Mouse (Mus musculus) spleen, postnatal 14 days (tissue): ENCODE measurements around the gene Papolb.

ENCODE experiments used
- DNase-seq, 2 experiments: peaks; one replicate each; pipeline ENCODE4 v3.0.0; 2021 to 2022; ENCODE audit warnings: low spot score in 2 of 2

The Papolb gene

GRCm38 (mm10) chr5:142529915-142530314 lies at the start of gene Papolb:
Papolb (minus strand) TSS chr5:142530076.
- DNase-seq, result no peak

GRCm38 (mm10) chr5:142578192-142578591 lies 48.3 kb upstream of the Papolb start:
- no peak for DNase-seq

- DNase-seq, result no peak
These were observed 47.0 kb upstream of the Papolb start for GRCm38 (mm10) chr5:142576832-142577231.

GRCm38 (mm10) chr5:142574323-142575057 lies 44.6 kb upstream of the Papolb start:
- DNase-seq, result no peak

GRCm38 (mm10) chr5:142564606-142565005 lies 34.7 kb upstream of the Papolb start:
- DNase-seq, result no peak

- no peak for DNase-seq
These were observed 30.4 kb upstream of the Papolb start for GRCm38 (mm10) chr5:142560261-142560660.

- peak; percentile 21 to 51 for DNase-seq
These were observed 27.7 kb upstream of the Papolb start for GRCm38 (mm10) chr5:142557397-142558067.

- no peak for DNase-seq
These were observed 26.8 kb upstream of the Papolb start for GRCm38 (mm10) chr5:142556721-142557120.

- DNase-seq, result no peak
These were observed 26.0 kb upstream of the Papolb start for GRCm38 (mm10) chr5:142555866-142556265.

GRCm38 (mm10) chr5:142550706-142551652 lies 21.1 kb upstream of the Papolb start, which contains the start of gene Radil:
Radil (minus strand) TSS chr5:142551098.
- DNase-seq, result peak; percentile 28 to 68

- no peak for DNase-seq
These were observed 20.3 kb upstream of the Papolb start for GRCm38 (mm10) chr5:142549961-142550705.

- no peak for DNase-seq
These were observed 19.6 kb upstream of the Papolb start for GRCm38 (mm10) chr5:142549441-142549840.

- no peak for DNase-seq
These were observed 17.2 kb upstream of the Papolb start for GRCm38 (mm10) chr5:142547066-142547465.

GRCm38 (mm10) chr5:142546344-142546743 lies 16.5 kb upstream of the Papolb start:
- no peak for DNase-seq

- DNase-seq, result no peak
These were observed 15.3 kb upstream of the Papolb start for GRCm38 (mm10) chr5:142545014-142545795.

GRCm38 (mm10) chr5:142537286-142537685 lies 7.4 kb upstream of the Papolb start:
- DNase-seq, result no peak

GRCm38 (mm10) chr5:142535388-142535787 lies 5.5 kb upstream of the Papolb start:
- DNase-seq, result no peak

- DNase-seq, result no peak
These were observed 5.0 kb downstream of the Papolb start for GRCm38 (mm10) chr5:142524711-142525464.

GRCm38 (mm10) chr5:142521195-142521866 lies 8.5 kb downstream of the Papolb start:
- DNase-seq, result no peak
